Mouse (Mus musculus) lung, postnatal 0 days (tissue): ENCODE measurements around the gene Bag3. TPM values are rescaled to one million over a fixed set of nuclear protein-coding genes. Genes with fewer than 3 reads are reported as not detected.

Experiments
- ATAC-seq: fragments of 200-750 bp; cut with Nextera tagmentation; 2 replicates; pipeline ENCODE4 v1.8.0; 2017; ENCODE audit warnings: moderate library complexity
- DNase-seq: peaks from one replicate; pipeline ENCODE4 v3.0.0-alpha.2; 2016; ENCODE audit warnings: low spot score
- H3K27ac ChIP-seq: fragments of 300-500 bp; sonication (generic); 2 replicates; pipeline ENCODE4 v1.5.1; 2014; ENCODE audit warnings: antibody characterized with exemption, mild to moderate bottlenecking, low read length, mixed read lengths
- H3K27me3 ChIP-seq: fragments of 300-500 bp; sonication (generic); replicated peaks from 2 replicates; pipeline ENCODE4 v1.6.1; 2014; ENCODE audit warnings: low read length, mixed read lengths; ENCODE audit not compliant: insufficient read depth
- H3K36me3 ChIP-seq: fragments of 300-500 bp; sonication (generic); 2 replicates; pipeline ENCODE4 v1.6.1; 2014; ENCODE audit warnings: low read length, mixed read lengths; ENCODE audit not compliant: insufficient read depth
- H3K4me1 ChIP-seq: fragments of 300-500 bp; sonication (generic); 2 replicates; pipeline ENCODE4 v1.6.1; 2014; ENCODE audit warnings: antibody characterized with exemption, low read depth, low read length, mixed read lengths; ENCODE audit not compliant: insufficient read depth
- H3K4me2 ChIP-seq: fragments of 300-500 bp; sonication (generic); replicated peaks from 2 replicates; pipeline ENCODE4 v1.6.1; 2014; ENCODE audit warnings: low read depth, mild to moderate bottlenecking, low read length, moderate library complexity, mixed read lengths
- H3K4me3 ChIP-seq: fragments of 300-500 bp; sonication (generic); 2 replicates; pipeline ENCODE4 v1.5.1; 2014; ENCODE audit warnings: low read depth, low read length
- H3K9ac ChIP-seq: fragments of 300-500 bp; sonication (generic); replicated peaks from 2 replicates; pipeline ENCODE4 v1.6.1; 2014; ENCODE audit warnings: low read depth, mild to moderate bottlenecking
- H3K9me3 ChIP-seq: fragments of 300-500 bp; sonication (generic); 2 replicates; pipeline ENCODE4 v1.6.1; 2016; ENCODE audit warnings: low read length, mixed read lengths
- CTCF ChIP-seq: IDR thresholded peaks from 2 replicates; pipeline ENCODE4 v1.5.1; 2016; ENCODE audit warnings: antibody characterized with exemption, mild to moderate bottlenecking
- EP300 ChIP-seq: IDR thresholded peaks from 2 replicates; pipeline ENCODE4 v1.6.1; 2016; ENCODE audit warnings: antibody characterized with exemption, mild to moderate bottlenecking, control low read depth
- WGBS: fragments of 180-500 bp; shearing (Covaris S2); extraction: QIAGEN DNeasy Blood & Tissue Kit; methylation state at CpG from one replicate; pipeline ENCODE4 v1.1.7; 2014; 5-methylcytosine and 5-hydroxymethylcytosine counted together
- polyA plus RNA-seq: library from polyadenylated mRNA; unstranded; fragments of >200 nt; fragmentation: Nextera tagmentation; extraction: Ambion mirVana; gene quantifications from 2 replicates; pipeline ENCODE4 v1.2.1, GENCODE M21; 2015

Gene Bag3
- polyA plus RNA-seq, 1 experiment from 2014 or later = 23.7 TPM

DNA sequence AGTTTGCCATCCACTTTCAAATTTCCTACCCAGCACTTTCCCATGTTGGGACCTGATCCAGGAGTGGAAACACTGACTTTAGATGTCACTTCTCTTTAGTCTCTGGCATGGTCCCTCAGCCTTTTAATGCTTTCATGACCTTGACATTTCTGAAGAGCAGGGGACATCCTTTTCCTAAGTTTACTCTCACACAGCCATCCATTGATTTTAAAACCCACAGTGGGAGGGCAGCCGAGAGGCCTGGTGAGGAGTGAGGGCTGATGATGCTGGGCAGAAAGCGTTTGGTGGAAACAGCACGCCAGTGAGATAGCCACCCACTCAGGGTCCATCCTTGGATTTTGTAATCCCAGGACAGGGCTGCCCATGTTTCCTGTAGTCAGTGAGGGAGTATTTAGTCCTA lies 20.5 kb downstream of the Bag3 start:
- Histone ChIP-seq H3K9me3 (no peaks in the 10 kb centered on the region), H3K4me2 (no peak overlapping the region), H3K4me1 (peaks cover 6% of the 10 kb centered on the region; the same call in 1 of the 2 replicates), H3K9ac (no peak overlapping the region), H3K36me3 (peaks cover 44% of the 10 kb centered on the region), H3K27ac (no peak overlapping the region), H3K4me3 (no peak overlapping the region), H3K27me3 (no peaks in the 10 kb centered on the region)
- 74% methylated on average over 3 of the region's 3 CpGs for WGBS
- TF ChIP-seq CTCF (no peak), EP300 (no peak)
- DNase-seq = no peak
- no peak for ATAC-seq

DNA sequence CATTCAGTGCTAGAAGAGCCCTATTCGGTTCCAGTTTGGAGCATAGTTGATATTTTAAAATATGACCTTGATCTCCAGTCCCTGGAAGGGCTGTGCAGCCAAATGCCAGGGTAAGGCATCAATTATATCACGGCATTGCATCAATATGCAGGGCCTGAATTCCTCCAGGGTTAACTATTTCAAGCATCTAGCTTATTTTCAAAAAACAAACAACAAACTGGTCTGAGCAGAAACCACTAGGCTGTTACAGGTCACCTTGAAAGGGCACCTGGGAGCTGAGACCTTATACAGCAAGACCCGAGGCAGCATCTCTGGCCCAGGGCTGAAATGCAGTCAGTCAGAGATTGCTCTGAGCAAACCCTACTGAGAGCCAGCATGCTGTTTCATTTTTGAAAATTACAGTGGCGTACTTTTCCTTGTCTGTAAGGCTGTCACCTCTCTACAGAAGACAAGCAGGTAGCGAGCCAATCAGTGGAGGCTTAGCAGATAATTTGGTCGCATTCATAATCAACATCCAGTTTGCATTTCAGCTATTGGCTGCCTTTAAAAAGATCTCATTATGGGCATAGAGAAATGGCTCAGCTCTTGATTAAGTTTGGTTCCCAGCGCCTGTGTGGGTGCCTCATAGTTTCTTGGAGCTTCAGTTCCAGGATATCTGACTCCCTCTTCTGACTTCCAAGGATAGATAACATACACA lies 21.3 kb downstream of the Bag3 start:
- 91% methylated on average over 7 of the region's 7 CpGs for WGBS
- Histone ChIP-seq H3K27me3 (no peaks in the 10 kb centered on the region), H3K36me3 (peaks cover 44% of the 10 kb centered on the region), H3K27ac (no peak overlapping the region), H3K9ac (no peak overlapping the region), H3K4me3 (no peak overlapping the region), H3K9me3 (no peaks in the 10 kb centered on the region), H3K4me1 (0 out of 2 replicates have a peak, but pooled peaks cover 4% of the 10 kb centered on the region), H3K4me2 (no peak overlapping the region)
- no peak for ATAC-seq
- TF ChIP-seq EP300 (no peak), CTCF (no peak)
- DNase-seq = no peak

DNA sequence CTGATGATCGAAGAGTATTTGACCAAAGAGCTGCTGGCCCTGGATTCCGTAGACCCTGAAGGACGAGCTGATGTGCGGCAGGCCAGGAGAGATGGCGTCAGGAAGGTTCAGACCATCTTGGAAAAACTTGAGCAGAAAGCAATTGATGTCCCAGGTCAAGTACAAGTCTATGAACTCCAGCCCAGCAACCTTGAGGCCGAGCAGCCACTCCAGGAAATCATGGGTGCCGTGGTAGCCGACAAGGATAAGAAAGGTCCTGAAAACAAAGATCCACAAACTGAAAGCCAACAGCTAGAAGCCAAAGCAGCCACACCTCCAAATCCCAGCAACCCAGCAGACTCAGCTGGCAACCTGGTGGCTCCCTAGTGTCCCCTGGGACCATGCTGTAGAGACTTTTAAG lies 22.6 kb downstream of the Bag3 start:
- H3K27ac ChIP-seq = no peak overlapping the region
- no peak for TF ChIP-seq EP300
- no peaks in the 10 kb centered on the region for H3K27me3 ChIP-seq
- H3K4me1 ChIP-seq = 0 out of 2 replicates have a peak, but pooled peaks cover 4% of the 10 kb centered on the region
- no peak overlapping the region for H3K4me3 ChIP-seq
- no peaks in the 10 kb centered on the region for H3K9me3 ChIP-seq
- 97% methylated on average over 8 of the region's 8 CpGs for WGBS
- peaks cover 37% of the 10 kb centered on the region for H3K36me3 ChIP-seq
- H3K9ac ChIP-seq = no peak overlapping the region
- no peak for DNase-seq
- no peak for ATAC-seq
- no peak overlapping the region for H3K4me2 ChIP-seq

DNA sequence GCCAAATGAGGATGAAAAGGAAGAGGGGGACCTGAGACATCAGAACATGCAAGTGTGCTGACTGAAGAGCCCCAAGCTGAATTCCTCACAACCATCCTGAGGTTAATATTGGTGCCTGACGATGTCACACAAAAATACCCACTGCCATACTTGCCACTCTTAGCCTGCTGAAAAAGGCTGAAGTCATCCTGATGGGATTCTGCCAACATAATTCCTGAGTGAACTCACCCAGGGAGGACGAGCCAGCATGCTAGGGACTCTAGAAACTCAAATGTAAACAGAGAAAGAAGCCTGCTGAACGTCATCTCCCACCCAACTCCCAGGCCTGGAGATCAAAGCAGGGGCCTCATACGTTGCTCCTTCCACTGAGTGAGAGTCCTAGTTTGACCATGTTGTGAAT lies 25.7 kb downstream of the Bag3 start:
- no peak for TF ChIP-seq CTCF
- peak; percentile 62 for TF ChIP-seq EP300
- Histone ChIP-seq H3K9ac (no peak overlapping the region), H3K9me3 (no peaks in the 10 kb centered on the region), H3K36me3 (peaks cover 21% of the 10 kb centered on the region), H3K4me3 (no peak overlapping the region), H3K4me2 (no peak overlapping the region), H3K27me3 (no peaks in the 10 kb centered on the region), H3K27ac (0 out of 2 replicates have a peak overlapping the region, but pooled peaks have one; percentile 38), H3K4me1 (0 out of 2 replicates have a peak, but pooled peaks cover 4% of the 10 kb centered on the region)
- 12% methylated on average over 4 of the region's 4 CpGs for WGBS
- ATAC-seq (peak; percentile 68), DNase-seq (peak; percentile 71)

DNA sequence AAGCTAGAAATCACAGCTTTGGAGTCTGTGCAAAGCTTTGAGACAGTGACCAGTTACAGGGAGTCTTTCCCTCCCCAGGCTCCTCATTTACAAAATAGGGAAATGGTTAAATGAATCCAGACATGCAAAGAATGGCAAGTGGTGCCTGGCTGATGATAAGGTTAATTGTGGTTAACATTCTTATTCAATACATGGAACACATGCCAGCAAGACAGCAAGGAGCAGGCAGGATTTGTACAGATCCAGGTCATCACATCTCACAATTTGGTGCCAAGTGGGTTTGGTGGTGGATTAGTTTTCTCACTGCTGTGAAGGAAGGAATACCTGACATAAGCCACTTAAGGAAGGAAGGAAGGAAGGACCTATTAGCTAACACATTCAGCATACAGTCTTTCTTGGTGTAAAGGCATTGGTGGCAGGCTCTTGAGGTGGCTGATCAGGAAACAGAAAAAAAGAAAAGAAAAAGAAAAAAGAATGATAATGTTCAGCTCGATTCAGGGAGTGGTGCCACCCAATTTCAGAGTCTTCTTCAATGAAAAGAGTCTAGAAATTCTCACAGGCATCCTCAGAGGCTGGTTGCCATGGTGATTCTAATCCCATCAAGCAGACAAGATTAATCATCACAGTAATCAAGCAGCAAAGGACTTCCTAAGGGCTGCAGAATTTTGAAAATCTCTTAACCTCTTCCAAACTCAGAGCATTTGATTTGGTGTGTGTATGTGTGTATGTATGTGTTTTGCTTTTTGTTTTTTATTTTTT lies 27.1 kb downstream of the Bag3 start:
- H3K4me2 ChIP-seq = no peak overlapping the region
- no peak overlapping the region for H3K27ac ChIP-seq
- H3K9me3 ChIP-seq = no peaks in the 10 kb centered on the region
- no peak for ATAC-seq
- TF ChIP-seq CTCF (no peak), EP300 (no peak)
- 0 out of 2 replicates have a peak, but pooled peaks cover 4% of the 10 kb centered on the region for H3K4me1 ChIP-seq
- H3K9ac ChIP-seq = no peak overlapping the region
- no peak for DNase-seq
- WGBS = 27% methylated on average over 1 of the region's 1 CpGs
- H3K4me3 ChIP-seq = no peak overlapping the region
- H3K36me3 ChIP-seq = peaks cover 12% of the 10 kb centered on the region
- H3K27me3 ChIP-seq = no peaks in the 10 kb centered on the region

DNA sequence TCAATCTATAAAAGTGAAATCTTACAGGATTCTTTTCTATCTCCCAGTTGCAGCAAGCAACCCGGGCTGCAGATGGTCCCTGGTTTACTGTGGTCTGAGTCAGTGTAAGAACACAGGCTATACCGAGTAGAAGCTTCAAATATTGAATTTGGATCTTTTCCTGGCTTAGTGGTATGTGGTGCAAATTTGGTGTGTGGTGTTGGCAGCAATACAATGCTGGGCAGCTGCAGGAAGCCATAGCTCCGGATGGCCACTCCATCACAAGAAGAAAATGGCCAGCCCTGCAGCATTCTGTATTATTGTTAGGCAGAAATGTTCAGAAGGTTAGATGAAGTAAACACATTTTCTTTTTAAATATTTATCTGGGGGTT lies 27.7 kb downstream of the Bag3 start:
- H3K9me3 ChIP-seq = no peaks in the 10 kb centered on the region
- ATAC-seq (no peak), DNase-seq (no peak)
- 0 out of 2 replicates have a peak, but pooled peaks cover 4% of the 10 kb centered on the region for H3K4me1 ChIP-seq
- H3K4me3 ChIP-seq = no peak overlapping the region
- no peak overlapping the region for H3K9ac ChIP-seq
- peaks cover 6% of the 10 kb centered on the region for H3K36me3 ChIP-seq
- TF ChIP-seq CTCF = no peak
- no peak for TF ChIP-seq EP300
- H3K27me3 ChIP-seq = no peaks in the 10 kb centered on the region
- H3K27ac ChIP-seq = no peak overlapping the region
- WGBS = 35% methylated on average over 3 of the region's 3 CpGs
- H3K4me2 ChIP-seq = no peak overlapping the region
